Mouse (Mus musculus) urinary bladder, adult 18-20 months (tissue): ENCODE measurements around the gene Aatf.
A peak's percentile ranks its signal among the peaks of the same experiment; 100 is the strongest.

Experiments
- DNase-seq, 2 experiments: peaks; one replicate each; pipeline ENCODE4 v3.0.0; 2022; ENCODE audit warnings: low spot score in 2 of 2, mixed read lengths in 2 of 2

Gene Aatf

GRCm38 (mm10) chr11:84522577-84523320 lies 9.4 kb upstream of the Aatf start:
- DNase-seq = peak; percentile 80

GRCm38 (mm10) chr11:84521751-84522299 lies 8.5 kb upstream of the Aatf start:
- DNase-seq = peak in 1 of 2 experiments; percentile 1

- no peak for DNase-seq
Observed at GRCm38 (mm10) chr11:84521071-84521390, 7.7 kb upstream of the Aatf start.

GRCm38 (mm10) chr11:84520269-84521070 lies 7.1 kb upstream of the Aatf start:
- no peak for DNase-seq

- peak in 1 of 2 experiments; percentile 3 for DNase-seq
Observed at GRCm38 (mm10) chr11:84519576-84520268, 6.4 kb upstream of the Aatf start.

GRCm38 (mm10) chr11:84519036-84519435 lies 5.7 kb upstream of the Aatf start:
- DNase-seq = peak in 1 of 2 experiments; percentile 3

GRCm38 (mm10) chr11:84518261-84518660 lies 4.9 kb upstream of the Aatf start:
- no peak for DNase-seq

- no peak for DNase-seq
Observed at GRCm38 (mm10) chr11:84517431-84517830, 4.1 kb upstream of the Aatf start.

DNA sequence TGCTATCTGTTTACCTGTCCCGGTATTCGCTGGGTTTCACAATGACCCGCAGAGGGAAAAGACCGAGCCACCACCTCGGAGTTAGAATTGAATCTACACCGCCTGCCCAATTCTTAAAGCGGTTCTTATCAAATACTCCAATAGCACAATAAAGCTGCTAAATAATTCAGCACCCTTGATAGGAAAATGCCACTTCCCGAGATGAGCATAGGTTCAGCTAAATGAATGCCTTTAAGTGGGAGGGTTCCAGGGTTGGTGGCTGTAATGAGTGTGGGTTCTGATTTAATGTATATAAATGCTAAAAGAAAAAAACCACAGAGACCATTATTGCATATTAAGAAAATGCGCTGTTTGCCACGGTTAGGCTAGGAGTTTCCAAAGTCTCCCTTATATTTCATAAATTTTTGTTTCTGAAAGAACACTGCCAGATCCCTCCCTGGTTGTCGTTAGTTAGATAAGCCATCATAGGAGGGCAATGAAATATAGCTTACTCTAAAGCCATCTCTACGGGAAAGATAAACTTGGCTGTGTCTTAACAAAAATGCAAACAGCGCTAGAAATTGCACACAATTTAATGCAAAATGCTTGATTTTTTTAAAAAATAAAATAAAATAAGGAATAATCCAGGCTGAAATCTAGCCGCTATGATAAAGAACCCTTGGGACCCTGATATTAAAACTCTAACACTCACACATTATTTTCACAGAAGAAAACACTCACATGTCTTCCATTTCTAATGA lies 3.3 kb upstream of the Aatf start:
- DNase-seq = no peak

DNA sequence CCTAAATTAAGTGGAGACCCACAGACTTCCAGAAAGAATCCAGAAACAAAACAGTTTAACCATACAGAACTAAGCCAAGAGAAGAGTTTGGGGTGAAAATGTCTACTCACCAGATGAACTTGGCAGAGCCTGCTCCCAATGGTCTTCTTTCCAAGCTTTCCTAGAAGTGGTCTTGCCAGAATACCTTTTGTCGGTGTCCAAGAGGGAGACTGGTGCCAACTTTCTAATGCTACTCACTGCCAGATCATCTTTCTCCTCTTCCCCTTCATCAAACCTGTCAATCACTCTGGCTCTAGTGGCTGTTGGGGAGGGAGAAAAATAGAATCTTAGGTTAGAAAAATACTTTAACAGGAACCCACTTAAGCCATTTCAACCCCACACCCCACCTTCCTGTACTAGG lies 1.3 kb downstream of the Aatf start:
- no peak for DNase-seq

DNA sequence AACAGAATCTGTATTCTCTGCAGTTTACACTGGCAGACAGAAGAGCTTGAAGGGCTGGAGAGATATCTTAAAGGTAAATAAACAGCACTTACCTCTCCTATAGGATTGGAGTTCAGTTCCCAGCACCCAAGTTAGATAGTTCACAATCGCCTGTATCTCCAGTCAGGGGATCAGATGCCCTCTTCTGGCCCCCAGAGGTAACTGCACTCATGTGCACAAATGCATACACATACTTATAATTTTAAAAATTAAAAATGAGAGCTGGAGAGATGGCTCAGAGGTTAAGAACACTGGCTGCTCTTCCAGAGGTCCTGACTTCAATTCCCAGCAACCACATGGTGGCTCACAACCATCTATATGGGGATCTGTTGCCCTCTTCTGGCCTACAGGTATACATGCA lies 9.0 kb downstream of the Aatf start:
- DNase-seq = no peak

- no peak for DNase-seq
Observed at GRCm38 (mm10) chr11:84497944-84498343, 15.4 kb downstream of the Aatf start.

DNA sequence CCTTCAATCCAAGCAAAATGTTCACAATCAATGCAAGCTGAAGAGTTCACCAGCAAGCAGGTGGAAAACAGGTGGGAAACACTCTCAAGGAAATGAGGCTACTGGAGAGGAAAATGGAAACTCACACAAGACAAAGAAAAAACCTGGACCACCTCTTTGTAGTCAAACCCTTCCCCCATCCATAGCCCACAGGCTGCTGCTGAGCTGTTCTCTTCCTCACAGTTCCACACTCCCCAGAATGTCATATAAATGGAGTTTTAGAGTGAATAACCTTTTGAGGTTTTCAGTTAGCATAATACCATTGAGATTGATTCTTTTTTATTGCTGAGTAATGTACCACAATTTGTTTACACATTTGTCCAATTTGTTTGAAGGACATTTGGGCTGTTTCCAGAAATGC lies 16.4 kb downstream of the Aatf start:
- no peak for DNase-seq

GRCm38 (mm10) chr11:84495774-84496173 lies 17.5 kb downstream of the Aatf start:
- DNase-seq = no peak

DNA sequence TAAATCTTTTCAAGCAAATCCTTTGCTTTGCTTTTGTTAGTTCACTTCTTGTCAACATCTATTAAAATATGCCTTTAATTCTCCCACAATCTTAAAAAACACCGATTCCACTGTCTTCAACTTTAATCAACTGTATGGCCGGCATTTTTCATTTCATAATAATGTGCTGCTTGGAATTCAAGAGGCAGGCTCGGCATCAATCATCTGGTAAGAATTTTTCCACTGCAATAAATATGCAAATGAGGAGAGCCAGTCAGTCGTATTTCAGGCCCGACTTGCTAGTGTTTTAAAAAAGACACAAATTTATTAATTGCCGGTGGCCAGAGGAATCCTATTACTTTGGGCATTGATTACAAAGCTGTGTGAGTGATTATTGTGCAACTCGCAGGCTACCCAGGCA lies 31.7 kb downstream of the Aatf start:
- no peak for DNase-seq

DNA sequence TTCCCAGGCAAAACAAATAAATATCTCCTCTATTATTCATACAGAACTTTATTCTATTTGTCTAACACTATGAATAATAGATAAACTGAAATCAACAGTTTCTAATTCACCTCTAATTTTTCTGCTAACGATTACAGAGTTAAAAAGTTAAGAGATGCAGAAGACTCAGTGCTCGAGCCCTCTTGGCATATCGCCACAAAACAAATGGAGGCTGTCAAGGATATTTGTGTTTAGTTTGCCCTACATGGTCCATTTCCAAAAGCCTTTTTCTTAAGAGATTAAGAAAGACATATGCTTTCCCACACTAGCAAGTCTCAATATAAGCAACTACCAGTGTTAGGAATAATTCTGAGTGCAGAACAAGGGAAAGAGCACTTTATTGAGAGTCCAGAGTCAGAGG lies 32.9 kb downstream of the Aatf start:
- no peak for DNase-seq

DNA sequence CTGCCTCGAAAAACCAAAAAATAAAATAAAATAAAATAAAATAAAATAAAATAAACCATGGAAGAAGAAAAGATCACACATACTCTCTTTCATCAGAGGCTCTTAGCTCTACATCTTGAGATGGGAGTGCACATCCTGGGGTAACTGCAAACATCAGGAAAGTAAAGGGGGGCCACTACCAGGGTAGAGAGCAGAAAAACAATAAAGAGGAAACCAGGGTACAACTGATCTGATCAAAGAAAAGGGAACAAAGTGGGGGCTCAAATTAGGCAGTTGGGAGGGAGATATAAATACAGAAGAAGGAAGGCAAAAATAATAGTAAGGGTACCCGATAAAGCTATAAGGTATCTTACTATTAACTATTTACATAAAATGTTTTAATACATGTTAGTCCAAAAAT lies 36.7 kb downstream of the Aatf start:
- no peak for DNase-seq

DNA sequence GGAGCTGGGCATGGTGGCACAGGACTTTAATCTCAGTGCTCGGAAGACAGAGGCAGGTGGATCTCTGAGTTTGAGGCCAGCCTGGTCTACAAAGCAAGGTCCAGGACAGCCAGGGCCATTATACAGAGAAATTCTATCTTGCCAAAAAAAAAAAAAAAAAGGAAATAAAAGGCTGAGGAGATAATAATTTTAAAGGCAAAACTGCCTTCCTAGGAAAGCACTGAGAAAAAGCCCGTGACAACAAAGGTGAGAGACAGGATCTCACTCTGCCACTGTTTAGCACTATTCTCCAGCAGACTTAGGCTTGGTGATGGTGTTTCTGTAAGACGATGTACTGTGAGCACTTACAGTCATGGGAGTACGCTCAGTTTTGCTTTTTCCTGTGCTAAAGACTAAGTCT lies 37.3 kb downstream of the Aatf start:
- DNase-seq = no peak

DNA sequence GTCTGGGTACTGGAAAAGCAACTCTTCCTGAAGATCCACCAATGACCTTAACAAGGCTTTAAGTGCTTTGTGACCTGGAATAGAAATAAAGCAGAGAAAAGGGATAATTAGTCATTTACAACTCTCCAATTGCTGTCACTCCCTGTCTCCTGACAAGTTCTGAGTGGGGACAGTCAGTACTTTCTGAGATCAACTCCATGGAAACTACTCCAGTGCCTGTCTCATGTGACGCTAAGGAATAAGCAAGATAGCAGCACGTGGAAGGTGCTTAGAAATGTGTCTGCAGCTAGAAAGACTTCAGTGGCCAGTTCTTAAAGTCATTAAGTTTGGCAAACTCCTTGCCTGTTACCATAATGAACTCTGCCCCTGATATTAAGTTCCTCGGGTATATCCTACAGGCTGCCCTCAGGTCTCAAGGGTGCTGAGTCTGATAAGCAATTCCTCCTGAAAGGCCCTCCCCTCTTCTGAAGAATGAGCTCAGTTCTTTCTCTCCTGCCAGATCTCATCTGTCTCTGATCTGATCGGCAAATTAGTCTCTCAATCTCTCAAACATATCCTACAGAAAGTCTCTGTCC lies 40.1 kb downstream of the Aatf start:
- no peak for DNase-seq

- no peak for DNase-seq
Observed at GRCm38 (mm10) chr11:84464571-84464970, 48.8 kb downstream of the Aatf start.

- no peak for DNase-seq
Observed at GRCm38 (mm10) chr11:84453901-84454300, 59.4 kb downstream of the Aatf start.
